Mouse (Mus musculus) ES-Bruce4 (cell line): Measurements from ENCODE around the gene Ski.

Source experiments
- CTCF ChIP-seq: IDR thresholded peaks from one replicate; pipeline ENCODE4 v1.8.1; 2011; ENCODE audit warnings: low read depth, low read length
- EP300 ChIP-seq: IDR thresholded peaks from 2 replicates; pipeline ENCODE4 v1.6.1; 2011; ENCODE audit warnings: low read depth, low read length; ENCODE audit not compliant: insufficient read depth
- POLR2A ChIP-seq: IDR thresholded peaks from one replicate; pipeline ENCODE4 v1.8.1; 2011; ENCODE audit warnings: low read length; ENCODE audit not compliant: insufficient read depth

DNA sequence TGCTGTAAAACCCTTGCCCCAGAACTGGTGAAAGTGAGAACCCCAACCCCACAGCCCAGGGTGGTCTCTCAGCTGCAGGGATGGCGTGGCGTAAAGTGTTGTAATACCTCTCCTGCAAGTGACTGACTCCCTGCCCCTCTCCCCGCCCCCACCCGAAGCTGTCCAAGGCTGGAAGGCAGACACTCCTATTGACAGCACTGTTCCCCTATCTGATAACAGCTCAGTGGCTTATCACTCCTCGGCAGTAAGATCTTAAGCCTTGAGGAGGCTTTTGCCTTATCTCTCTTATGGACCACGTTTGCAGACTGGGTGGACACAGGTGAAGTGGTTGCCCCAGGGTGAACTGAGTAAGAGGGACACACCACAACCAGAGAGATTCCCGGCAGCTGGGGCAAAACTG is 97.1 kb downstream of the Ski start:
- TF ChIP-seq CTCF, result no peak
- no peak for TF ChIP-seq POLR2A
- no peak for TF ChIP-seq EP300
